Mouse (Mus musculus): ENCODE data around the gene Cst7. TPM values are rescaled to one million over a fixed set of nuclear protein-coding genes. Genes with fewer than 3 reads are reported as not detected.

Gene Cst7
- under 1 TPM in 1 of 2 experiments, not detected in 1; 0.58 TPM for total RNA-seq (2023)

DNA sequence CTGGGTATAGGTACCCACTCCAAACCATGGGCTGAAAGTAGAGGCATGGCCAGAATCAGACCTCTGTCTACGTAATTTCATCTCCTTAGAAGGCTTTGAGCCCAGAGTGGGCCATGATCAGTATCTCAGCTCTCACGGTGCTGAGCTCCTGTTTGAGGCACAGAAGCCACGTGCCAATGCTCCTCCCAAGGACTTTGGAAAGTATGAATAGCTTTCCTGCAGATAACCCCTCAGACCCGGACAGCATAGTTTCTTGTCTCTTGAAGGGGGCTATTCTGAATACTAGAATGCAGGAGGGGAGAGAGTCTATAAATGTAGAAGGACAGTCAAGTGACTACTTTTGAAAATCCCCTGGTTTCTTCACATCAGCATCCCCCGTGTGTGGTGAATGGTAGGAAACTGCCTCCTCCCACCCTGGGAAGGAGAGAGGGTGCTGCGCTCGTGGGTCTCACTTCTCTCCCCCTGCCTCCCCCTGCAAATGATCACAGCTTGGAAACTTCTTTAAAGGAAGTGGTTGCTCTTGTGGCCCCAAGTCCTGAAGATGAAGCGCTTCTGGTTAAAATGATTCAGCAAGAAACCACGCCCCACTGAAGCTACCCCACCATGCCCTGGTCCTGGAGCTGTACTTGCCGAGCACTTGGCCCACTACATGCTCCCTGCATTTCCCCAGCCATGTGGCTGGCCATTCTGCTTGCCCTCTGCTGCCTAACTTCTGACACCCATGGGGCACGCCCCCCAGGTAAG lies at the start of gene Cst7:
Gene Cst7, plus strand, starts transcription at position 569 of the 744 bp plus-strand sequence.

GRCm38 (mm10) chr2:150608087-150608799 lies 38.0 kb downstream of the Cst7 start, which contains the start of gene Apmap:
Apmap (minus strand) TSS chr2:150608567.

Other genes starting within 250 kb of the Cst7 start
- 1 to 10 TPM; 6.0 to 6.6 TPM for gene Gm10130, start 246.7 kb upstream of the Cst7 start, total RNA-seq (2023)
- gene 3300002I08Rik, start 207.7 kb upstream of the Cst7 start, total RNA-seq (2023), result 1 to 10 TPM; 4.8 to 8.4 TPM
- gene Zfp442, start 118.9 kb upstream of the Cst7 start, total RNA-seq (2023), result 1 to 10 TPM; 4.4 to 5.6 TPM
- 1 to 10 TPM; 1.6 to 1.8 TPM for gene Zfp345, start 85.3 kb upstream of the Cst7 start, total RNA-seq (2023)
- gene Apmap, start 38.2 kb downstream of the Cst7 start, total RNA-seq (2023), result 10 to 100 TPM; 22.8 to 29.3 TPM
- 10 to 100 TPM; 77.2 to 95.4 TPM for gene Acss1, start 98.1 kb downstream of the Cst7 start, total RNA-seq (2023)
- not detected for gene Vsx1, start 118.9 kb downstream of the Cst7 start, total RNA-seq (2023)
- 10 to 100 TPM; 27.4 to 31.9 TPM for gene Entpd6, start 178.6 kb downstream of the Cst7 start, total RNA-seq (2023)
- gene Pygb, start 216.3 kb downstream of the Cst7 start, total RNA-seq (2023), result 10 to 100 TPM; 51.1 to 60.4 TPM

All from B cell, adult 67 days (primary cell).